Mouse (Mus musculus) G1E (cell line): ENCODE measurements at regions not wholly inside any gene's neighbourhood (a gene's known extent, or its start where the extent isn't known, plus 50 kb on each side); places are given as distances from the start of the nearest gene placed in this dataset.

Source experiments
- CTCF ChIP-seq: IDR thresholded peaks from 2 replicates; pipeline ENCODE4 v1.5.1; 2012; ENCODE audit warnings: low read depth, low read length, inconsistent platforms, mixed read lengths
- POLR2AphosphoS5 ChIP-seq: IDR thresholded peaks from 2 replicates; pipeline ENCODE4 v1.6.1; 2012; ENCODE audit warnings: low read depth, low read length, inconsistent platforms; ENCODE audit not compliant: insufficient replicate concordance

- TF ChIP-seq CTCF = no peak
- no peak for TF ChIP-seq POLR2AphosphoS5
These were observed 264.4 kb downstream of the Gxylt1 start for GRCm38 (mm10) chr15:93010629-93011028.
